Mouse (Mus musculus) heart, embryonic 13.5 days (tissue): ENCODE measurements around the gene Trpc2. TPM values are rescaled to one million over a fixed set of nuclear protein-coding genes. Genes with fewer than 3 reads are reported as not detected.
"Not testable (repeated sequence)": the region's sequence is repeated elsewhere in the genome, so short reads cannot be mapped to it uniquely, and the experiment has no call there.

ENCODE experiments used
- ATAC-seq: fragments of 200-750 bp; cut with Nextera tagmentation; 2 replicates; pipeline ENCODE4 v1.8.0; 2017; ENCODE audit warnings: moderate TSS enrichment; ENCODE audit not compliant: insufficient number of reproducible peaks, low FRiP score, low TSS enrichment; ENCODE audit errors: extremely low read depth
- H3K27ac ChIP-seq: fragments of 300-500 bp; sonication (generic); replicated peaks from 2 replicates; pipeline ENCODE4 v1.5.1; 2015; ENCODE audit warnings: moderate library complexity, mild to moderate bottlenecking, inconsistent platforms
- H3K27me3 ChIP-seq: fragments of 300-500 bp; sonication (generic); replicated peaks from 2 replicates; pipeline ENCODE4 v1.6.1; 2015; ENCODE audit warnings: mild to moderate bottlenecking, inconsistent platforms
- H3K36me3 ChIP-seq: fragments of 300-500 bp; sonication (generic); 2 replicates; pipeline ENCODE4 v1.6.1; 2015; ENCODE audit warnings: mild to moderate bottlenecking, inconsistent platforms
- H3K4me1 ChIP-seq: fragments of 300-500 bp; sonication (generic); 2 replicates; pipeline ENCODE4 v1.6.1; 2015; ENCODE audit warnings: inconsistent platforms
- H3K4me2 ChIP-seq: fragments of 300-500 bp; sonication (generic); 2 replicates; pipeline ENCODE4 v1.6.1; 2015; ENCODE audit warnings: inconsistent platforms, mild to moderate bottlenecking, moderate library complexity
- H3K4me3 ChIP-seq: fragments of 300-500 bp; sonication (generic); 2 replicates; pipeline ENCODE4 v1.5.1; 2015; ENCODE audit warnings: moderate library complexity, mild to moderate bottlenecking, inconsistent platforms
- H3K9ac ChIP-seq: fragments of 300-500 bp; sonication (generic); 2 replicates; pipeline ENCODE4 v1.6.1; 2015; ENCODE audit warnings: inconsistent platforms, mild to moderate bottlenecking, moderate library complexity
- H3K9me3 ChIP-seq: fragments of 300-500 bp; sonication (generic); 2 replicates; pipeline ENCODE4 v1.6.1; 2016; ENCODE audit warnings: inconsistent platforms
- WGBS: fragments of 180-500 bp; shearing (Covaris S2); methylation state at CpG from one replicate; pipeline ENCODE4 v1.1.7; 2015; ENCODE audit warnings: mixed read lengths; 5-methylcytosine and 5-hydroxymethylcytosine counted together
- polyA plus RNA-seq: library from polyadenylated mRNA; unstranded; fragments of >200 nt; fragmentation: Nextera tagmentation; extraction: Ambion mirVana; gene quantifications from 2 replicates; pipeline ENCODE4 v1.2.1, GENCODE M21; 2015

Trpc2 gene
- not detected in 2 replicates for polyA plus RNA-seq

DNA sequence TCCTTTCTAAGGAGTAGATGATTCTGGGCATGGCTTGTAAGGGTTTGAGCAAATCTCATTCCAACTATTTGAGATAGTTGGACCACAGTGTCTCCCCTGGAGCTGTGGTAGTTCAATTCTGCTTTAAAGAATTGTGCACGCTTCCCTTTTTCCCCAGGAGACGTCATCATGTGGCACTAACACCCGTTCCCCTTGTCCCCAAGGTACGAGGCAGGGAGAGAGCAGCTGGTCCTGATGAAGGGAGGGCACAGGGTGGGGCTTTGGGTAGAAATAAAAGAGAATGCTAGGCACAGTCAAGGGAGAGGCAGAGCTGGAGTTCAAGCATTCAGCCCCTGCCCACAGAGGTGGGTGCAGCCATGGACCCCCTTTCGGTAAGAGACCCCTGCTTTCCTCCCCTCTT lies at the start of gene Trpc2:
Gene Trpc2, plus strand, starts transcription at position 301 of the 400 bp plus-strand sequence.
- 89% methylated on average over 5 of the region's 5 CpGs for WGBS

DNA sequence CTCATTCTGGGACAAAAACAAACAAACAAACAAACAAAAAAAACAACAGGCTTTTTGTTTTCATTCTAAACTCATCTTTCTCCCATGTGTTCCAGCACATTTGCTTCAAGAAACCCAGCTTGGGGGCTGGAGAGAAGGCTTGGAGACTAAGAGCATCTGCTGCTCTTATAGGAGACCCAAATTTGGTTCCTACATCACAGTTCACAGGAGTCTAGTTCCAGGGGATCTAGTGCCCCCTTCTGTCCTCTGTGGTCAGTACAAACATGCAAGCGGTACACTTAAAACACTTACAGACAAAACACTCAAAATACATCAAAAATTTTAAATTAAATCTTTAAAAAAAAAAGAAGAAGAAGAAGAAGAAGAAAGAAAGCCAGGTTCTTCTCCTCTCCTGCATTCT lies 48.0 kb upstream of the Trpc2 start:
- Histone ChIP-seq H3K9me3 (no peaks in the 10 kb centered on the region), H3K36me3 (peaks cover 95% of the 10 kb centered on the region), H3K4me2 (no peak overlapping the region), H3K4me3 (no peak overlapping the region), H3K27me3 (no peaks in the 10 kb centered on the region), H3K27ac (no peak overlapping the region), H3K9ac (no peak overlapping the region), H3K4me1 (no peaks in the 10 kb centered on the region)
- WGBS = 89% methylated on average over 1 of the region's 1 CpGs
- ATAC-seq = no peak

More for the DNA sequence above, at the start of gene Trpc2:
- Histone ChIP-seq H3K4me1 (no peaks in the 10 kb centered on the region), H3K27ac (no peak within 1 kb of the TSS), H3K9me3 (no peaks in the 10 kb centered on the region), H3K27me3 (no peaks in the 10 kb centered on the region), H3K36me3 (peaks cover 88% of the 10 kb centered on the region), H3K9ac (0 out of 2 replicates have a peak within 1 kb of the TSS, but pooled peaks have one; percentile 33), H3K4me3 (no peak within 1 kb of the TSS), H3K4me2 (no peak within 1 kb of the TSS)
- ATAC-seq = no peak

DNA sequence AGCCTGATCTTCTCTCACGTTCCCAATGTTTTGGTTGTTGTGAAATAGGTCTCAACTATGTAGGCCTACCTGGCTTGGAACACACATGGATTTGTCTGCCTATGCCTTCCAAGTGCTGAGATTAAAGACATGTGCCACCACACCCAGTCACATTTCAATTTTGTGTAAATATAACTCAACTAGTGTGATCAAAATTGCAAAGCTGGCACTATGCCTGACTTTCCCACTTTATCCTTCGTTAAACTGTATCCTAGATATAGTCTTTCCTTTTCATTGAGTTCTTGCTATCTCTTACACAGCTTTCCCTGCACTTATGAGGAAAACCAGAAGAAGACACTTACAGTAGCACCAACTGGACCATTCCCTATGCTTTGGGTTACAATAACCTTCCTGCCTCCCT lies 47.4 kb upstream of the Trpc2 start:
- Histone ChIP-seq H3K9ac (no peak overlapping the region), H3K9me3 (no peaks in the 10 kb centered on the region), H3K4me3 (no peak overlapping the region), H3K36me3 (peaks cover 97% of the 10 kb centered on the region), H3K4me1 (no peaks in the 10 kb centered on the region), H3K27ac (no peak overlapping the region), H3K4me2 (no peak overlapping the region), H3K27me3 (no peaks in the 10 kb centered on the region)
- ATAC-seq = no peak
- 82% methylated on average over 2 of the region's 2 CpGs for WGBS

DNA sequence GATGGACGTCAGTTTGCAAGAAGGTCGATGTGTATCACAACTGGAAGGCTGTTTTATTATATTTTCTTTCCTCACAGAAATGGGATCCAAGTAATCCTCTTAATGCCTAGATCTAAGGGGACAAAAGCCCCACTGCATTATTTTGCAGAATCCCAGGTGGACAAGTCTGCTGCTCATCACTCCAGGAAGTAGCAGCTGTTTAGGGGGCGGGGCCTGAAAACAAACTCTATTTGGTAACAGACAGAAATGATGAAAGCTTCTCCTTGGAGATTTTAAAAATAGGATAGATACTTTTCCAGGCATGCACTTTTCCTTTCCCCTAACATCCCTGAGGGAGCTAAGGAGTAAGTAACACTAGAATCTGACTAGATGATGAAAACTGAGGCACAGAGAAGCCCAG lies 45.6 kb upstream of the Trpc2 start:
- H3K36me3 ChIP-seq = peaks cover 97% of the 10 kb centered on the region
- no peak overlapping the region for H3K4me2 ChIP-seq
- no peak for ATAC-seq
- no peaks in the 10 kb centered on the region for H3K4me1 ChIP-seq
- no peak overlapping the region for H3K9ac ChIP-seq
- WGBS = 93% methylated on average over 3 of the region's 3 CpGs
- H3K27ac ChIP-seq = no peak overlapping the region
- H3K9me3 ChIP-seq = no peaks in the 10 kb centered on the region
- H3K27me3 ChIP-seq = no peaks in the 10 kb centered on the region
- H3K4me3 ChIP-seq = no peak overlapping the region

DNA sequence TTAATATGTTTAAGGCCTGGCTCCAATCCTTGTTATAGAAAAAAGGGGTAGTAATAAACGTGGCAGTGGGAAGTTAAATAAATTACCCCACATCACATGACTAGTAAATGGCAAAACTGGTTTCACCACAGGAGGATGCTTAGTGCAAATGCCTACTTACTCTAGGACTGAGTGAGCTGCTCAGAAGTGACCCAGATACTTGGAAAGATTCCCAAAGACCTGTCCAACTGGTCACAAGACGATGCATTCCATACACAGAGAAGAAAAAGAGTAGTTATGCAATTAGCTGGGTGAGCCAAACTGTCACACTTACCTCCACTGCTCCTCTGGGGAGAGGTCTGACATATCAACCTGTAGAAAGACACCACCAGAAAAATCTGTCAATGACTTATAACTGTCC lies 40.6 kb upstream of the Trpc2 start:
- Histone ChIP-seq H3K36me3 (peaks cover 50% of the 10 kb centered on the region), H3K27me3 (no peaks in the 10 kb centered on the region), H3K27ac (no peak overlapping the region), H3K9me3 (no peaks in the 10 kb centered on the region), H3K9ac (no peak overlapping the region), H3K4me1 (no peaks in the 10 kb centered on the region), H3K4me3 (no peak overlapping the region), H3K4me2 (no peak overlapping the region)
- ATAC-seq = no peak
- WGBS = 73% methylated on average over 2 of the region's 2 CpGs

DNA sequence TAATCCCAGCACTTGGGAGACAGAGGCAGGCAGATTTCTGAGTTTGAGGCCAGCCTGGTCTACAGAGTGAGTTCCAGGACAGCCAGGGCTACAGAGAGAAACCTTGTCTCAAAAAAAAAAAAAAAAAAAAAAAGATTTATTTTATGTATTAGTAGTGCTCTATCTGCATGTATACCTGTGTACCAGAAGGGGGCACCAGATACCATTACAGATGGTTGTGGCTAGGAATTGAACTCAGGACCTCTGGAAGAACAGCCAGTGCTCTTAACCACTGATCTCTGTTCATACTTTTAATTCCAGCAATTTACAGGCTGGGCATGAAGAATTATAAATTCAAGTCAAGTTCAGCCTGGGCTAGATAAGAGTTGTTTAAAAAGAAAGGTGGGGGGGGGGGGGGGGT lies 34.4 kb upstream of the Trpc2 start:
- H3K9ac ChIP-seq, H3K4me2 ChIP-seq, H3K27me3 ChIP-seq, H3K9me3 ChIP-seq, H3K27ac ChIP-seq, H3K4me1 ChIP-seq, H3K4me3 ChIP-seq, ATAC-seq: not testable (repeated sequence)
- peaks cover 26% of the 10 kb centered on the region for H3K36me3 ChIP-seq

DNA sequence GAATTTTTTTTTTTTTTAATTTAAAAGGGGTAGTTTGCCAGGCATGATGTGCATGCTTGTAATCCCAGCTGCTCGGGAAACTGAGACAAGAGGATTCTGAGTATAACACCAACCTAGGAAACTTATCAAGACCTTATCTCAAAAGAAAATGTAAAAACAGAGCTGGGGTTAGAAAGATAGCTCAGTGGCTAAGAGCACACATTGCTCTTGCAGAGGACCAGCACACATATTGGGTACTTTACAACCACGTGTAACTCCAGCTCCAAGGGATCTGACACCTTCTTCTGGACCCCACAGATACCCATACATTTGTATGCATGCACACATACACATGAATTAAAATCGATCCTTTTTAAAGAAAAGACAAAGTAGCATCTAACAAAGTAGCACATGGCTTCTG lies 21.6 kb upstream of the Trpc2 start:
- Histone ChIP-seq H3K27me3 (no peaks in the 10 kb centered on the region), H3K4me3 (no peak overlapping the region), H3K4me2 (no peak overlapping the region), H3K9me3 (no peaks in the 10 kb centered on the region), H3K27ac (no peak overlapping the region), H3K9ac (no peak overlapping the region), H3K36me3 (peaks cover 34% of the 10 kb centered on the region), H3K4me1 (peaks cover 39% of the 10 kb centered on the region)
- WGBS = 71% methylated on average over 3 of the region's 3 CpGs
- no peak for ATAC-seq

DNA sequence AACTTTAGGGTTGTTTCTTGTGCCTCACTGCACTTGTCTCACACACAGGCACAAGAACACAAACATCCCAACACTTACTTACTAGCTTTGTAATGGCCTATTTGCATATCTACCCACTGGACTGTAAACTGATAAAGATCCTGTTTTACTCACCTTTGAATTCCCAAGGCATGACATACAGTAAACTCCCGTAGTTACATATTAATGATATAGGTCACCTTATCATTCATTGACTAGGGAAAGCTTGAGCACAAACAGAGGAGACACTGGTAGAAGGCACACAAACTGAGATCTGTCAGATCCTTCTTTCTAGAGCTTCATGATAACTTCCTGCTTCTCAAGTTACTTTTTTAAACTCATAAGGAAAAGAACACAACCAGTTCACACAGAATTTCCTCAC lies 20.7 kb upstream of the Trpc2 start:
- WGBS = 67% methylated on average over 1 of the region's 1 CpGs
- no peaks in the 10 kb centered on the region for H3K27me3 ChIP-seq
- H3K9ac ChIP-seq = no peak overlapping the region
- H3K4me3 ChIP-seq = no peak overlapping the region
- H3K4me2 ChIP-seq = no peak overlapping the region
- no peak overlapping the region for H3K27ac ChIP-seq
- no peak for ATAC-seq
- H3K9me3 ChIP-seq = no peaks in the 10 kb centered on the region
- H3K4me1 ChIP-seq = peaks cover 42% of the 10 kb centered on the region
- H3K36me3 ChIP-seq = peaks cover 28% of the 10 kb centered on the region

DNA sequence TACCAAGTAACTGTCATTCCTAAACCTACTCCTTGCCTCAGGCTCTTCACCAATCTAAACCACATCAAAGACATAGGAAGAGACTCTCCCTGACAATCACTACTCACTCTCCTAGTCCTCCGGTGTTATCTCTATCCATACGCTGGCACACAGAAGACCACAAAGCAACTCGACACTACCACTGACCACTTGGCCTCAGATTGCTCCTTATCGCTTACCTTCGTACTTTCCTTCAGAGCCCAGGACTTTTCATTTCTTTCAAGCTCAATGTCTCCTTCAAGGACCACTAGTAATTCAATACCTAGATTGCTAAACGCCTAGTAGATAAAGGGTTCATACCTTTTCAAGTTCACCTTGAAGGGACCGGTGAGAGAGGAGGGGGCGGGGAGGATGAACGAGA lies 19.0 kb upstream of the Trpc2 start:
- peaks cover 32% of the 10 kb centered on the region for H3K4me1 ChIP-seq
- H3K36me3 ChIP-seq = peaks cover 31% of the 10 kb centered on the region
- 39% methylated on average over 9 of the region's 9 CpGs for WGBS
- H3K4me2 ChIP-seq = peak overlapping the region; percentile 86
- no peaks in the 10 kb centered on the region for H3K9me3 ChIP-seq
- no peak for ATAC-seq
- H3K27me3 ChIP-seq = no peaks in the 10 kb centered on the region
- H3K27ac ChIP-seq = no peak overlapping the region
- peak overlapping the region; percentile 86 for H3K4me3 ChIP-seq
- H3K9ac ChIP-seq = peak overlapping the region; percentile 87

DNA sequence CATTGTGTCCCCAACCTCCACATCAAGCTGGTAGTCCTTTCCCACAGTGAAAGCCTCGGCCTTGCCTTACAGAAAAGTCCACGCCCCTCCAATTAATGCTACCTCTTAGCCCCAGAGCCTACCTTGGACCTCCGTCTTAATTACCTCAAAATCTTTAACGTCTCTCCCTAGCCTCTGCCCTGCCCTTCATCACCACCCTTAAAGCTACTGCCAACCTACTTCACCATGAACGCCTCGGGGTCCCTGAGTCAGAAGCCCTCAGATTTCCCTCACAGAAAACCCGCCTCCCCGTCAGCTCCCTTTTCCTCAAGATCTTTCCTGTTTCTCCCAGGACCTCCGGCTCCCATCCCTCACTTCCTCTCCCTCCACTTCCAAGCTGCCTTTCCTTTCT lies 18.3 kb upstream of the Trpc2 start:
- WGBS = 0% methylated on average over 9 of the region's 9 CpGs
- Histone ChIP-seq H3K27me3 (no peaks in the 10 kb centered on the region), H3K36me3 (peaks cover 28% of the 10 kb centered on the region), H3K4me2 (peak overlapping the region; percentile 86), H3K4me3 (peak overlapping the region; percentile 86), H3K9me3 (no peaks in the 10 kb centered on the region), H3K27ac (peak overlapping the region; percentile 85), H3K9ac (peak overlapping the region; percentile 87), H3K4me1 (peaks cover 32% of the 10 kb centered on the region)
- peak; percentile 22; the same call in 1 of the 2 replicates for ATAC-seq

DNA sequence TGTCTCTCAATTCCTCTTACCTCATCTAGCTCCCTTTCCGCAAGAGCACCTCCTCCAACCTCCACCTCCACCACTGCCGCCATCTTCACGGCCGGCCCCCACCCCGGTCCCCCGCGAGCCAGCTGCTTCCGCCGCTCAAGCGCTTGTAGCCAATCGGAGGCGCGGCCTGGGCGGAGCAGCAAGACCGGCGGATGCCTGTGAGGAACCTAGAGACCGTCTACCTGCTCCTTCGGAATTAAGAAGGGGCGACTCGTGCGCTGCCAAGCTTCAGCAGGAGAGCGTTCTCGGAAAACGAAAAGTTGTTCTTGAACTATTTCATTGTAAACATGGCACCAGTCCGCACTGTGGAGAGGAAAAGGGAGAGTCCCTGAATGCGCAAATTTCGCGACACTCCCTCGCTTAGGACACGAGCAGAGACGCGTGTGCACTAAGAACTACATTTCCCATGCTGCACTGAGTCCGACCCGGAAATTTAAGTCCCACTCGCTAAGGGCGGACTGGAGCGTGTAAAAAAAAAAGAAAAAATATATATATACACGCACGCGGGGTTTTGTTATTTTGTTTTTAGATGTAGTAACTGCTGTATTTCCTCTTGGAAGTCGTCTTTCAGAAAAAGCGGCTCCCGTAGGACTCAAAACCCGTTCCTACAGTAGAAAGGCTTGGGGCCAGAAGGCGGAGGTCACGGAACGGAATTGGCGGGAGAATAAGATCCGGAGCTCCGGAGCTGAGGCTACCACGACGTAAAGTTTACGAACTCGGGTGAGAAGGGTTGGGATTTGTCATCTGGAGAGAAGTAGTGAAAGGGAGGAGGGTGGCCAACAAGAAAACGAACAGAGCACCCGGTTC lies 17.6 kb upstream of the Trpc2 start, which contains the start of the genes Rnf121, Xndc1 and Xntrpc:
Gene Rnf121, minus strand, starts transcription at position 424 of the 846 bp plus-strand sequence.
Gene Xndc1, plus strand, starts transcription at position 466 of the 846 bp plus-strand sequence.
Gene Xntrpc, plus strand, starts transcription at position 668 of the 846 bp plus-strand sequence.
- peak; percentile 91 for ATAC-seq
- peak within 1 kb of the TSS; percentile 86 for H3K4me3 ChIP-seq
- peaks cover 28% of the 10 kb centered on the region for H3K36me3 ChIP-seq
- peak within 1 kb of the TSS; percentile 85 for H3K27ac ChIP-seq
- WGBS = under 1% methylated on average over 56 of the region's 56 CpGs
- peak within 1 kb of the TSS; percentile 86 for H3K4me2 ChIP-seq
- H3K9me3 ChIP-seq = no peaks in the 10 kb centered on the region
- no peaks in the 10 kb centered on the region for H3K27me3 ChIP-seq
- peak within 1 kb of the TSS; percentile 87 for H3K9ac ChIP-seq
- H3K4me1 ChIP-seq = peaks cover 32% of the 10 kb centered on the region

DNA sequence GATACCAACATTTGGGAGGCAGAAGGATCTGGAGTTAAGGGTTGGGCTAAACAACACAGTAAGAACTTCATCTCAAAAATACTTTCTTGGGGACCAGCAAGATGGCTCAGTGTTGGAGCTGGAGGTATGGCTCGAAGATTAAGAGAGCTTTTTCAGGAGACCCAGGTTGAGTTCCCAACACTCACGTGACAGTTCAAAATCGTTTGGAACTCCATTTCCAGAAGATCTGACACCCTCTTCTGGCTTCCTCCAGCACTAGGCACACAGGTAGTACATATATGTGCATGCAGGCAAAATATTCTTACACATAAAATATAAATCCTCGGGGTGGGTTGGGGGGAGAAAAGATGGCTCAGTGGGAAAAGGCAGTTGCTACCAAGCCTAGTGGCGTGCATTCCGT lies 16.6 kb upstream of the Trpc2 start:
- ATAC-seq = no peak
- no peaks in the 10 kb centered on the region for H3K27me3 ChIP-seq
- H3K4me1 ChIP-seq = peaks cover 31% of the 10 kb centered on the region
- no peaks in the 10 kb centered on the region for H3K9me3 ChIP-seq
- H3K4me3 ChIP-seq = peak overlapping the region; percentile 86
- peak overlapping the region; percentile 86 for H3K4me2 ChIP-seq
- 65% methylated on average over 6 of the region's 6 CpGs for WGBS
- H3K36me3 ChIP-seq = peaks cover 32% of the 10 kb centered on the region
- peak overlapping the region; percentile 87 for H3K9ac ChIP-seq
- H3K27ac ChIP-seq = peak overlapping the region; percentile 85; the same call in 1 of the 2 replicates
